Mouse (Mus musculus): ENCODE measurements around the gene Marveld3. TPM values are rescaled to one million over a fixed set of nuclear protein-coding genes. Genes with fewer than 3 reads are reported as not detected.

The Marveld3 gene
- polyA plus RNA-seq, 1 experiment from 2014 or later: not detected

DNA sequence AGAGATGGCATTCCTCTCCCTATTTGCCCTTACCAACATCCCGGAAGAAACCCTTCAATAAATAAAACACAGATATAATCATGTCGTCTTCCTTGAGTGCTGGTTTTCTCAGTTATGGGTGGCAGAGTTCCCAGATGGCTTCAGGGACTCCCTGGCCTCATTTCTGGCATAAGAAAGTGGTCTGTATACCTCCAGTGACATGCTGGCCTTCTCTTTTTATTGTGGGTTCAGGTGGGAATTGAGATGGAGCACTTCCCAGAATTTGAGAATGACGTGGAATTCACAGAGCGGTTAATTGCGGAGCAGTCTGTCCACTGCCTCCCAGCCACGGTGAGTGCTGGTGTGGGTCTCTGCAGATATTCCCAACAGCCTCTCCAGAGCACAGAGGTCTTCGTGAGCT, 36.1 kb upstream of the Marveld3 start:
- ATAC-seq (replicated peaks; ENCODE audit: insufficient number of reproducible peaks, low FRiP score, low TSS enrichment): no peak
- no peaks in the 10 kb centered on the region for H3K36me3 ChIP-seq (ENCODE audit: control insufficient read depth, insufficient read depth, low read length)
- no peak overlapping the region for H3K4me3 ChIP-seq (ENCODE audit: low read depth, low read length)
- no peaks in the 10 kb centered on the region for H3K9me3 ChIP-seq (replicated peaks; ENCODE audit: control insufficient read depth, low read length)
- H3K9ac ChIP-seq (ENCODE audit: low read depth, low read length): no peak overlapping the region
- 69% methylated on average over 7 of the region's 7 CpGs for WGBS (ENCODE audit: insufficient replicate concordance)
- H3K4me1 ChIP-seq (ENCODE audit: control insufficient read depth, insufficient read depth, low read length): no peaks in the 10 kb centered on the region
- H3K4me2 ChIP-seq: no peak overlapping the region
- H3K27me3 ChIP-seq (ENCODE audit: control insufficient read depth, insufficient read depth, low read length): no peaks in the 10 kb centered on the region
- no peak overlapping the region for H3K27ac ChIP-seq (ENCODE audit: low read depth, low read length)

DNA sequence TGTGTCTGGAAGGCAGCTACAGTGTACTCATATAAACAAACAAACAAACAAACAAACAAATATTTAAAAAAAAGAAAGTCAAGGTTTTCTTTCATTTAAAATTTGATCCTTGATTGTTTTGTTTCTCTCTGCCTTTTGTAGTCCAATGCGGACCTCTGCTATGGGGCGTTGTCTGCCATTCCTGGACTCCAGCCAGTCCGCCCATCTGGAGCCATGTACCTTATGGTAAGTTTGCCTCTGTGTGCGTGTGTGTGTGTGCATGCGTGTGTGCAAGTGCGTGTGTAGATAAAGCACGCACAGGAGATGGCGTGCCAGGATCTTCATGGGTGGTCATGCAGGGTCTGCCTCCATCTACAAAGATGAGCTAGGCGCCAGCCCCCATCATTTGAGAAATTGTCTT, 35.4 kb upstream of the Marveld3 start:
- Histone ChIP-seq H3K4me2 (no peak overlapping the region), H3K27ac (ENCODE audit: low read depth, low read length) (no peak overlapping the region), H3K9ac (ENCODE audit: low read depth, low read length) (no peak overlapping the region), H3K9me3 (replicated peaks; ENCODE audit: control insufficient read depth, low read length) (no peaks in the 10 kb centered on the region), H3K4me3 (ENCODE audit: low read depth, low read length) (no peak overlapping the region), H3K4me1 (ENCODE audit: control insufficient read depth, insufficient read depth, low read length) (no peaks in the 10 kb centered on the region), H3K27me3 (ENCODE audit: control insufficient read depth, insufficient read depth, low read length) (no peaks in the 10 kb centered on the region), H3K36me3 (ENCODE audit: control insufficient read depth, insufficient read depth, low read length) (no peaks in the 10 kb centered on the region)
- 84% methylated on average over 9 of the region's 9 CpGs for WGBS (ENCODE audit: insufficient replicate concordance)
- ATAC-seq (replicated peaks; ENCODE audit: insufficient number of reproducible peaks, low FRiP score, low TSS enrichment): no peak

DNA sequence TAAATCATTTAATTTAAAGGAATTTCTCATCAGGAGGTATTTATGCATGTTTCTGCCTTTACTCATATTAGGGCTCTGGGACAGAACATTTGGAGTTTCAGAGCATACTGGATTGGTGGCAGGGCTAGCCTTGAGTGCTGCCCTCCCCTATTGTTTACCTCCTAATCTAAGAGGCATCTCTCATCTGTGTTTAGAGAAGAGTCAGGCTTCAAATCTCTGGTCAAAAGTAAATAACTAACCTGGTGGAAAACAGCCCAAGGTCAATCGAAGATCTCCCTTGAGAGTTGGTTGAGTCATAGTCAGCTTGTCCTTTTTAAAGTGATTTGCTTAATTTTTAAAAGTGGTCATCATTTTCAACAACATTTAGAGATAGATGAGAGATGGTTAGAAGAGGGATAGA, 30.9 kb upstream of the Marveld3 start:
- H3K36me3 ChIP-seq (ENCODE audit: control insufficient read depth, insufficient read depth, low read length): no peaks in the 10 kb centered on the region
- no peaks in the 10 kb centered on the region for H3K4me1 ChIP-seq (ENCODE audit: control insufficient read depth, insufficient read depth, low read length)
- ATAC-seq (replicated peaks; ENCODE audit: insufficient number of reproducible peaks, low FRiP score, low TSS enrichment): no peak
- WGBS (ENCODE audit: insufficient replicate concordance): 74% methylated on average over 1 of the region's 1 CpGs
- no peak overlapping the region for H3K27ac ChIP-seq (ENCODE audit: low read depth, low read length)
- no peaks in the 10 kb centered on the region for H3K27me3 ChIP-seq (ENCODE audit: control insufficient read depth, insufficient read depth, low read length)
- H3K4me3 ChIP-seq (ENCODE audit: low read depth, low read length): no peak overlapping the region
- no peak overlapping the region for H3K9ac ChIP-seq (ENCODE audit: low read depth, low read length)
- no peaks in the 10 kb centered on the region for H3K9me3 ChIP-seq (replicated peaks; ENCODE audit: control insufficient read depth, low read length)
- H3K4me2 ChIP-seq: no peak overlapping the region

DNA sequence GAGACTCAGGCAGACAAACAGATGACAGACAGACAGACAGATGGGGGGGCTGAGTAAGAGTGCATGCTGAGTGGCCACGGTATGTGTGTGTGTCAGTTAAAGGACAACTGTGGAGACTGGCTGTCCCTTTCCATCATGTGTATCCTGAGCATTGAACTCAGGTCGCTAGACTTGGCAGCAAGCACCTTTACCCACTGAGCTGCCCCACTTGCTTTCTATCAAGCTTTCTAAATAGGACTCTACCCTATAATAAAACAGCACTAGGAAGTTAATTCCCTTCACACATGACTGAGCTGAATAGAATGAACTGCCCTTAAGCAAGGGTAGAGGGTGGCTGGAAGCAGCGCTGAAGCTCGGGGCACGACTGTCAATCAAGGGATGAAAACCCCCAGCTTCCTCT, 30.2 kb upstream of the Marveld3 start:
- H3K4me2 ChIP-seq: no peak overlapping the region
- ATAC-seq (replicated peaks; ENCODE audit: insufficient number of reproducible peaks, low FRiP score, low TSS enrichment): no peak
- 81% methylated on average over 5 of the region's 5 CpGs for WGBS (ENCODE audit: insufficient replicate concordance)

DNA sequence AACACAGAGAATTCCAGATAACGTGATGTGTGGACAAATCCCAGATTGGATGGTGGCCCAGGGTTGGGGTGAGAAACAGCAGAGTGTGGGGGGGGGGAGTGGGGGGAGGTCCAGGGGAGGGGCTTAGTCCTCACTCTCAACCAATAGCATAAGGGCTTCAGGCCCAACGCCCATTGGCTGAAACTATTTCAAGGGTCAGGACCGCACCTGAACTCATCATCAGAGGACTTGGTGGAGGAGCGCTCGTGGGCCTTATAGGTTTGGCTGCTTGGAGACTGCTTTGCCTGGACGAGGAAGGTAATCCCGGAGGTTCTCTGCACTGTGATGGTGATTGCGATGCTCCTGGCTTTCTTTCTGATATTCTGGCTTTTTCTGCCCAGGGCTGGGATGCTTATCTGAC, 28.2 kb upstream of the Marveld3 start, which contains the start of gene Tat:
TSS of gene Tat (plus strand) at position 214 of the 400 bp plus-strand sequence.
- Histone ChIP-seq H3K36me3 (ENCODE audit: control insufficient read depth, insufficient read depth, low read length) (no peaks in the 10 kb centered on the region), H3K27ac (ENCODE audit: low read depth, low read length) (no peak within 1 kb of the TSS), H3K4me2 (no peak within 1 kb of the TSS), H3K4me1 (ENCODE audit: control insufficient read depth, insufficient read depth, low read length) (no peaks in the 10 kb centered on the region), H3K9me3 (replicated peaks; ENCODE audit: control insufficient read depth, low read length) (no peaks in the 10 kb centered on the region), H3K9ac (ENCODE audit: low read depth, low read length) (no peak within 1 kb of the TSS), H3K4me3 (ENCODE audit: low read depth, low read length) (no peak within 1 kb of the TSS), H3K27me3 (ENCODE audit: control insufficient read depth, insufficient read depth, low read length) (no peaks in the 10 kb centered on the region)
- 70% methylated on average over 8 of the region's 8 CpGs for WGBS (ENCODE audit: insufficient replicate concordance)
- ATAC-seq (replicated peaks; ENCODE audit: insufficient number of reproducible peaks, low FRiP score, low TSS enrichment): no peak

More for the DNA sequence above, 30.2 kb upstream of the Marveld3 start:
- Histone ChIP-seq H3K4me1 (ENCODE audit: control insufficient read depth, insufficient read depth, low read length) (no peaks in the 10 kb centered on the region), H3K27me3 (ENCODE audit: control insufficient read depth, insufficient read depth, low read length) (no peaks in the 10 kb centered on the region), H3K27ac (ENCODE audit: low read depth, low read length) (no peak overlapping the region), H3K9me3 (replicated peaks; ENCODE audit: control insufficient read depth, low read length) (no peaks in the 10 kb centered on the region), H3K4me3 (ENCODE audit: low read depth, low read length) (no peak overlapping the region), H3K36me3 (ENCODE audit: control insufficient read depth, insufficient read depth, low read length) (no peaks in the 10 kb centered on the region), H3K9ac (ENCODE audit: low read depth, low read length) (no peak overlapping the region)

DNA sequence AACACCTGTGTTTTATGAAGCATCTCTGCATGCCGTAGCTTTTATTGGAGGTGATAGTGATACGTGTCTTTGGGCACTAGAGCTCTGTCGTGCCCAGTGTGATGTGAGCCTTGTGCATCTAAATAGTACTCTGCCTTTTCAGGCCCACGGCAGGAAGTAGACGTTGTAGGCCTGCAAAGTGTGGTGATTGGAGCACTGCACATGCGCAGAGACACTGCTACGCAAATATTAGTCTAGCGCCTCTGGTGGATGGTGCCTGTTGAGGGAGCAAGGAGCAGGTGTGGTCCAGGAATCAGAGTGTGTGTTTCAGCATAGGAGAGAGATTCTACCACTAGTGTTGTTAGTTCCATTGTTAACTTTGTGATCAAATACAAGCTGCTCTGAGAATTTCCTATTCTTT, 27.1 kb upstream of the Marveld3 start:
- no peaks in the 10 kb centered on the region for H3K36me3 ChIP-seq (ENCODE audit: control insufficient read depth, insufficient read depth, low read length)
- 86% methylated on average over 8 of the region's 8 CpGs for WGBS (ENCODE audit: insufficient replicate concordance)
- no peak overlapping the region for H3K9ac ChIP-seq (ENCODE audit: low read depth, low read length)
- no peaks in the 10 kb centered on the region for H3K4me1 ChIP-seq (ENCODE audit: control insufficient read depth, insufficient read depth, low read length)
- no peak overlapping the region for H3K27ac ChIP-seq (ENCODE audit: low read depth, low read length)
- ATAC-seq (replicated peaks; ENCODE audit: insufficient number of reproducible peaks, low FRiP score, low TSS enrichment): no peak
- H3K4me3 ChIP-seq (ENCODE audit: low read depth, low read length): no peak overlapping the region
- H3K27me3 ChIP-seq (ENCODE audit: control insufficient read depth, insufficient read depth, low read length): no peaks in the 10 kb centered on the region
- no peaks in the 10 kb centered on the region for H3K9me3 ChIP-seq (replicated peaks; ENCODE audit: control insufficient read depth, low read length)
- no peak overlapping the region for H3K4me2 ChIP-seq

DNA sequence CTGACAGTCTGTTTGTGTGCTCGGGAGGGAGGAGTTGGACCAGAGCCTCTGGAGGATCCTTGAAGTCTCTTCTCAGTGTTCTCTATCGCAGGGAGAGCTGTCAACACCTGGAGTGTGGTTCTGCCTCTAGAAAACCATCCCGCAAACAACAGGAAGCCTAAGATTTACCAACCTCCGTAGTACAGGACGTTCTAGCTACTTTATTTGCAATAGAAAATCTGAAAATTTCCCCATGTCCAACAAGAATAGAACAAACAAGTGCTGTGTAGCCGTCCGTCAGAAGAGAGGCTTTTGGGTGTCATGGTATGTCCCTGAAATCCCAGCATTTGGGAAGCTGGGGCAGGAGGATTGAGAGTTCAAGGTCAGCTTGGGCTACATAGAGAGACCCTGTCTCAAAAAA, 25.8 kb upstream of the Marveld3 start:
- no peak for ATAC-seq (replicated peaks; ENCODE audit: insufficient number of reproducible peaks, low FRiP score, low TSS enrichment)
- H3K27ac ChIP-seq (ENCODE audit: low read depth, low read length): no peak overlapping the region
- H3K9me3 ChIP-seq (replicated peaks; ENCODE audit: control insufficient read depth, low read length): no peaks in the 10 kb centered on the region
- H3K9ac ChIP-seq (ENCODE audit: low read depth, low read length): no peak overlapping the region
- H3K4me1 ChIP-seq (ENCODE audit: control insufficient read depth, insufficient read depth, low read length): no peaks in the 10 kb centered on the region
- no peak overlapping the region for H3K4me3 ChIP-seq (ENCODE audit: low read depth, low read length)
- 66% methylated on average over 7 of the region's 7 CpGs for WGBS (ENCODE audit: insufficient replicate concordance)
- H3K36me3 ChIP-seq (ENCODE audit: control insufficient read depth, insufficient read depth, low read length): no peaks in the 10 kb centered on the region
- no peak overlapping the region for H3K4me2 ChIP-seq
- H3K27me3 ChIP-seq (ENCODE audit: control insufficient read depth, insufficient read depth, low read length): no peaks in the 10 kb centered on the region

DNA sequence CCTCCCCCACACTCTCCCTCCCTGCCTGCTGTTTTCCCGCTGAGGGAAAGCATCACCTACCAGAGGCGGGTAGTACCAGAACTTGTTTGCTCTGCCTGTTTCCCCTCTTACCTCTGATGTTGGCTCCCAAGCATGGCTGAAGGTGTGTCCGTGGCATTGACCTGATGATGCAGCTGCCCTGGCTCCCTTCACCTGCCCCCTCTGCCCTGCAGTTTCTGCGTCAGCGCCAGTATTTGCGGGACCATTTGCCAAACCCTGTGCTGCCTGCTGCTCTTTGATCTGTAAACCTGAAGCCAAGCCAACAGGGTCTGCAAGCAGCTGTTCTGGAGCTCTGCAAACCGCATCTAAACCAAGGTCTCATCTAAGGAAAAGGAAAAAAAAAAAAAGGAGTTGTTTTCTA, 24.4 kb upstream of the Marveld3 start:
- Histone ChIP-seq H3K9ac (ENCODE audit: low read depth, low read length) (no peak overlapping the region), H3K27me3 (ENCODE audit: control insufficient read depth, insufficient read depth, low read length) (no peaks in the 10 kb centered on the region), H3K4me2 (no peak overlapping the region), H3K4me1 (ENCODE audit: control insufficient read depth, insufficient read depth, low read length) (no peaks in the 10 kb centered on the region), H3K27ac (ENCODE audit: low read depth, low read length) (no peak overlapping the region), H3K4me3 (ENCODE audit: low read depth, low read length) (no peak overlapping the region), H3K36me3 (ENCODE audit: control insufficient read depth, insufficient read depth, low read length) (no peaks in the 10 kb centered on the region), H3K9me3 (replicated peaks; ENCODE audit: control insufficient read depth, low read length) (no peaks in the 10 kb centered on the region)
- 58% methylated on average over 7 of the region's 7 CpGs for WGBS (ENCODE audit: insufficient replicate concordance)
- no peak for ATAC-seq (replicated peaks; ENCODE audit: insufficient number of reproducible peaks, low FRiP score, low TSS enrichment)

DNA sequence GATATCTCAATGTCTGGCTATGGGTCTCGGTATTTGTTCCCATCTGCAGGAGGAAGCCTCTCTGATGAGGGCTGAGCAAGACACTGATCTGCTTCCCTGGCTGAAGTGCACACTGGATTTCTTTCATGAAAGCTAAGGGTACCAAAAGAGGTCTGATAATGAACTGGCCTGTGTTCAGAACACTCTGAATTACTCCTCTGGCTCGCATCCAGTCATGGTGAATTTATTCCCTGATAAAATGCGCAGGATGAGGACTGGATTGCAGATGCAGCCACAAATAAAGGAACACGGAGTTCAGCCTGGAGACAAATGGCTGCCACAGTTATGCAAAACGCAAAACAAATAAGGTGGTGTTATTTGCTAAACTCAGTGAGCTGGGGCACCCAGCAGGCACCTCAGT, 21.9 kb upstream of the Marveld3 start:
- no peak for ATAC-seq (replicated peaks; ENCODE audit: insufficient number of reproducible peaks, low FRiP score, low TSS enrichment)

More for the DNA sequence above, 21.9 kb upstream of the Marveld3 start:
- Histone ChIP-seq H3K36me3 (ENCODE audit: control insufficient read depth, insufficient read depth, low read length) (no peaks in the 10 kb centered on the region), H3K4me2 (no peak overlapping the region), H3K27me3 (ENCODE audit: control insufficient read depth, insufficient read depth, low read length) (no peaks in the 10 kb centered on the region), H3K9me3 (replicated peaks; ENCODE audit: control insufficient read depth, low read length) (no peaks in the 10 kb centered on the region), H3K4me1 (ENCODE audit: control insufficient read depth, insufficient read depth, low read length) (no peaks in the 10 kb centered on the region), H3K27ac (ENCODE audit: low read depth, low read length) (no peak overlapping the region), H3K4me3 (ENCODE audit: low read depth, low read length) (no peak overlapping the region), H3K9ac (ENCODE audit: low read depth, low read length) (no peak overlapping the region)
- 44% methylated on average over 5 of the region's 5 CpGs for WGBS (ENCODE audit: insufficient replicate concordance)
